Mouse (Mus musculus): ENCODE measurements around the gene Glipr2.

DNA sequence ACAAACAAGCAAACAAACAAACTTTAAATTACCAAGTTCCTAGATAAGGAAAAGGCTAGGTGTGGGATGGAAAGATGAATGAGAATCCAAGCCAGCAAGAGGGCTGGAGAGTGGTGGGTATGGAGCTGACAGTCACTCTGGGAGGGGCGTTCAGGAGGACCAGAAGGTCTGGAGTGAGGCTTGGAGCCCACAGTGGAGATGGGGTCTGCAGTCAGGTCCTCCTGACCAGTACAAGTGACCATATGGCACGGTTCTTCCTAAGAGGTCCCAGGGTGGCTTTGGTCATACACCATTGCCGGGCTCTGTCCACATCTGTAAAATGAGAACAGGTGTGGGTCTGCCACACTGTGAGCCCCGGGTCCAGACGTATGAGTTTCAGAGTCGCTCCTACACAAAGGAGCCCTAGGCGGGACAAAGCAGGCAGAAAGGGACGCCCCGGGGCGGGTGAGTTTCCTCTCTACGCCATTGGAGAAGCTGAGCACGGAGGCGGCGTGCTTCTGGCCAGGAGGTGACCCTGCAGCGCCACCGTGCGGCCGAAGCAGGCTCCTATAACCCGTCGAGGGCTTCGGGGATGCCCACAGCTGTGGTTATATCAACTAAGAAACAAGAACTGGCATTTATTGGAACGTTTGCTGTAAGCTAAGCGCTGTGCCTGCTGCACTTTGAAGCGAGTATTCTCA lies 25.0 kb downstream of the Glipr2 start:
- TF ChIP-seq ZNF384 (IDR thresholded peaks at IDR 0.05; ENCODE audit: low read depth, low read length) (no peak), MAFK (IDR thresholded peaks at IDR 0.05; ENCODE audit: insufficient read depth, low read depth, low read length) (no peak), HCFC1 (IDR thresholded peaks at IDR 0.05; ENCODE audit: borderline replicate concordance, insufficient read depth, low read length) (no peak)

Measured in ES-E14 (cell line).